Mouse (Mus musculus) midbrain, embryonic 16.5 days (tissue): Measurements from ENCODE around the gene Metrn. TPM values are rescaled to one million over a fixed set of nuclear protein-coding genes. Genes with fewer than 3 reads are reported as not detected.

Source experiments
- ATAC-seq: fragments of 200-750 bp; cut with Nextera tagmentation; 2 replicates; pipeline ENCODE4 v1.8.0; 2017; ENCODE audit warnings: moderate TSS enrichment
- H3K27ac ChIP-seq: fragments of 300-500 bp; sonication (generic); 2 replicates; pipeline ENCODE4 v1.5.1; 2014; ENCODE audit warnings: mild to moderate bottlenecking, low read length, mixed read lengths
- H3K27me3 ChIP-seq: fragments of 300-500 bp; sonication (generic); 2 replicates; pipeline ENCODE4 v1.6.1; 2014; ENCODE audit warnings: low read depth, low read length, mixed read lengths; ENCODE audit not compliant: control insufficient read depth, insufficient read depth
- H3K36me3 ChIP-seq: fragments of 300-500 bp; sonication (generic); 2 replicates; pipeline ENCODE4 v1.6.1; 2014; ENCODE audit warnings: mild to moderate bottlenecking, low read length, moderate library complexity, mixed read lengths; ENCODE audit not compliant: control insufficient read depth, insufficient read depth
- H3K4me1 ChIP-seq: fragments of 300-500 bp; sonication (generic); 2 replicates; pipeline ENCODE4 v1.6.1; 2014; ENCODE audit warnings: mild to moderate bottlenecking, low read length, mixed read lengths; ENCODE audit not compliant: control insufficient read depth, insufficient read depth
- H3K4me2 ChIP-seq: fragments of 300-500 bp; sonication (generic); 2 replicates; pipeline ENCODE4 v1.6.1; 2014; ENCODE audit warnings: mild to moderate bottlenecking, low read length, mixed read lengths
- H3K4me3 ChIP-seq: fragments of 300-500 bp; sonication (generic); 2 replicates; pipeline ENCODE4 v1.5.1; 2014; ENCODE audit warnings: low read depth, mild to moderate bottlenecking, low read length, moderate library complexity, mixed read lengths
- H3K9ac ChIP-seq: fragments of 300-500 bp; sonication (generic); 2 replicates; pipeline ENCODE4 v1.6.1; 2014; ENCODE audit warnings: low read depth, low read length, mixed read lengths
- H3K9me3 ChIP-seq: fragments of 300-500 bp; sonication (generic); replicated peaks from 2 replicates; pipeline ENCODE4 v1.6.1; 2014; ENCODE audit warnings: mild to moderate bottlenecking, low read length, mixed read lengths; ENCODE audit not compliant: control insufficient read depth, poor library complexity, severe bottlenecking
- whole genome bisulfite sequencing: fragments of 180-500 bp; shearing (Covaris S2); extraction: QIAGEN DNeasy Blood & Tissue Kit; methylation state at CpG from one replicate; pipeline ENCODE4 v1.1.7; 2014; 5-methylcytosine and 5-hydroxymethylcytosine counted together
- polyA plus RNA-seq: library from polyadenylated mRNA; unstranded; fragments of >200 nt; fragmentation: Nextera tagmentation; extraction: Ambion mirVana; gene quantifications from 2 replicates; pipeline ENCODE4 v1.2.1, GENCODE M21; 2015

Metrn gene
- polyA plus RNA-seq, 1 experiment from 2014 or later = 37.1 TPM

DNA sequence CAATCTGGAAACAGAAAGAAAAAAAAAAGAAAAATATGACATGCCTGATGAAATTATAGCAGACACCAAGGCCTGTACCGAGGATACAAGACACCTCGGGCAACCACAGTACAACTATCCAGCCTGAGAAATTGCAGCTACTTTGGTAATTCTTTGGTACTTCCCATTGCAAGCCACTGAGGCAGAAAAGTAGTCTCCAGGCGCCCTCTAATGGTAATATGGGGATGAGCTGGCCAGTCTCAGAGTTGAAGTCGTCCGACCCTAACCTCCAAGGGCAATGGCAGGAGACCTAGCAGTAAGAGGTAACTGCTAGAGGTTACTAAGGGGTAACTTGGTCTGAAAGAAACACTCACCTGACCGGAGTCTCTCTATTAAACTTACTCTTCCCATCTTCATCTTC, 4.1 kb upstream of the Metrn start:
- Histone ChIP-seq H3K9me3 (no peaks in the 10 kb centered on the region), H3K4me2 (no peak overlapping the region), H3K36me3 (no peaks in the 10 kb centered on the region), H3K4me3 (no peak overlapping the region), H3K27me3 (peaks cover 6% of the 10 kb centered on the region), H3K27ac (no peak overlapping the region), H3K4me1 (peaks cover 38% of the 10 kb centered on the region), H3K9ac (no peak overlapping the region)
- 8% methylated on average over 6 of the region's 6 CpGs for WGBS
- no peak for ATAC-seq

GRCm38 (mm10) chr17:25796211-25796771, 645 bp downstream of the Metrn start:
- no peak for ATAC-seq
- Histone ChIP-seq H3K36me3 (no peaks in the 10 kb centered on the region), H3K4me1 (peaks cover 29% of the 10 kb centered on the region), H3K4me2 (peak overlapping the region; percentile 72), H3K9ac (peak overlapping the region; percentile 51; the same call in 1 of the 2 replicates), H3K9me3 (no peaks in the 10 kb centered on the region), H3K4me3 (peak overlapping the region; percentile 49), H3K27ac (0 out of 2 replicates have a peak overlapping the region, but pooled peaks have one; percentile 3), H3K27me3 (peaks cover 6% of the 10 kb centered on the region)
- under 1% methylated on average over 37 of the region's 37 CpGs for WGBS

- peak within 1 kb of the TSS; percentile 51 for H3K9ac ChIP-seq
- H3K36me3 ChIP-seq = no peaks in the 10 kb centered on the region
- H3K27me3 ChIP-seq = peaks cover 6% of the 10 kb centered on the region
- H3K4me1 ChIP-seq = peaks cover 34% of the 10 kb centered on the region
- ATAC-seq = no peak
- peak within 1 kb of the TSS; percentile 72 for H3K4me2 ChIP-seq
- 7% methylated on average over 6 of the region's 6 CpGs for WGBS
- no peaks in the 10 kb centered on the region for H3K9me3 ChIP-seq
- H3K27ac ChIP-seq = peak within 1 kb of the TSS; percentile 44; the same call in 1 of the 2 replicates
- peak within 1 kb of the TSS; percentile 49 for H3K4me3 ChIP-seq
Observed at GRCm38 (mm10) chr17:25795609-25796092, 1.3 kb downstream of the Metrn start, which contains the start of gene AC134908.4. Gene AC134908.4, minus strand, starts transcription at chr17:25795659.

DNA sequence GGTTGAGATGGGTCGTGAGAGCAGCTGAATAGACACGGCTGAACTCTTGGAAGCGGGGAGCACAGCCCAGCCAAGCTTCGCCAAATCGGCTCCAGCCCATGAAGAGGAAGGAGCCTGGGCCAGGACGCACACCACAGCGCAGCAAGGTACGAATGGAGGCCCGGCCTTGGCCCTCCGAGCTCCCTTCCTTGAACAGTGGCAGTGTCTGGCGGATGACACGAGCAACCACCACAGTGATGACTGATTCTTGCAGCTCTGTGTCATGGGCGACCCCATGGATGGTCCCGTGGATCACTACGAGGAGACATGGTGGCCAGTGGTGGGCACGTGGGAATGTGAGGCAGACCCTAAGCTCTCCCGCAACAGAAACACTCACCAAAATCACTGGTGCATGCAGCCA, 1.9 kb downstream of the Metrn start:
- Histone ChIP-seq H3K9ac (peak overlapping the region; percentile 37; the same call in 1 of the 2 replicates), H3K9me3 (no peaks in the 10 kb centered on the region), H3K27me3 (peaks cover 6% of the 10 kb centered on the region), H3K27ac (peak overlapping the region; percentile 44; the same call in 1 of the 2 replicates), H3K4me3 (0 out of 2 replicates have a peak overlapping the region, but pooled peaks have one; percentile 6), H3K4me1 (peaks cover 38% of the 10 kb centered on the region), H3K36me3 (no peaks in the 10 kb centered on the region), H3K4me2 (peak overlapping the region; percentile 72)
- WGBS = 42% methylated on average over 17 of the region's 17 CpGs
- no peak for ATAC-seq

- no peak for ATAC-seq
- WGBS = 15% methylated on average over 13 of the region's 13 CpGs
- Histone ChIP-seq H3K9ac (no peak overlapping the region), H3K36me3 (peaks cover 3% of the 10 kb centered on the region; the same call in 1 of the 2 replicates), H3K27me3 (peaks cover 6% of the 10 kb centered on the region), H3K4me1 (peaks cover 38% of the 10 kb centered on the region), H3K27ac (no peak overlapping the region), H3K4me3 (no peak overlapping the region), H3K9me3 (no peaks in the 10 kb centered on the region), H3K4me2 (peak overlapping the region; percentile 4; the same call in 1 of the 2 replicates)
Observed at GRCm38 (mm10) chr17:25794197-25794596, 2.7 kb downstream of the Metrn start.

- Histone ChIP-seq H3K4me3 (peak within 1 kb of the TSS; percentile 82), H3K9ac (peak within 1 kb of the TSS; percentile 84), H3K27ac (peak within 1 kb of the TSS; percentile 92), H3K4me2 (peak within 1 kb of the TSS; percentile 79), H3K4me1 (peaks cover 38% of the 10 kb centered on the region), H3K27me3 (peaks cover 6% of the 10 kb centered on the region), H3K36me3 (peaks cover 7% of the 10 kb centered on the region; the same call in 1 of the 2 replicates), H3K9me3 (no peaks in the 10 kb centered on the region)
- 0% methylated on average over 13 of the region's 14 CpGs for WGBS
- ATAC-seq = peak; percentile 47
Observed at GRCm38 (mm10) chr17:25792615-25793014, 4.3 kb downstream of the Metrn start, which contains the start of gene Fam173a. Gene Fam173a, minus strand, starts transcription at chr17:25792901.

GRCm38 (mm10) chr17:25791843-25792527, 5.0 kb downstream of the Metrn start:
- under 1% methylated on average over 45 of the region's 45 CpGs for WGBS
- Histone ChIP-seq H3K9me3 (no peaks in the 10 kb centered on the region), H3K4me3 (peak overlapping the region; percentile 82), H3K27ac (peak overlapping the region; percentile 92), H3K9ac (peak overlapping the region; percentile 84), H3K4me2 (peak overlapping the region; percentile 79), H3K4me1 (peaks cover 32% of the 10 kb centered on the region), H3K27me3 (peaks cover 3% of the 10 kb centered on the region; the same call in 1 of the 2 replicates), H3K36me3 (peaks cover 7% of the 10 kb centered on the region; the same call in 1 of the 2 replicates)
- ATAC-seq = peak; percentile 68

GRCm38 (mm10) chr17:25791320-25791842, 5.6 kb downstream of the Metrn start:
- H3K27ac ChIP-seq = peak overlapping the region; percentile 92
- WGBS = 28% methylated on average over 19 of the region's 19 CpGs
- peak overlapping the region; percentile 82 for H3K4me3 ChIP-seq
- H3K4me2 ChIP-seq = peak overlapping the region; percentile 79
- no peak for ATAC-seq
- peak overlapping the region; percentile 84 for H3K9ac ChIP-seq
- H3K27me3 ChIP-seq = no peaks in the 10 kb centered on the region
- peaks cover 7% of the 10 kb centered on the region; the same call in 1 of the 2 replicates for H3K36me3 ChIP-seq
- peaks cover 26% of the 10 kb centered on the region for H3K4me1 ChIP-seq
- no peaks in the 10 kb centered on the region for H3K9me3 ChIP-seq
